Mouse (Mus musculus) liver, adult 2 months (tissue): ENCODE data around the gene Cct8.

ENCODE experiments used
- CTCF ChIP-seq: fragments of 200-500 bp; IDR thresholded peaks from 2 replicates; pipeline ENCODE4 v1.5.1; 2011; ENCODE audit warnings: low read depth, low read length, control low read depth
- POLR2A ChIP-seq: fragments of 200-500 bp; IDR thresholded peaks from 2 replicates; pipeline ENCODE4 v1.6.1; 2011; ENCODE audit warnings: low read length, control low read depth; ENCODE audit not compliant: insufficient read depth; ENCODE audit errors: extremely low read depth

DNA sequence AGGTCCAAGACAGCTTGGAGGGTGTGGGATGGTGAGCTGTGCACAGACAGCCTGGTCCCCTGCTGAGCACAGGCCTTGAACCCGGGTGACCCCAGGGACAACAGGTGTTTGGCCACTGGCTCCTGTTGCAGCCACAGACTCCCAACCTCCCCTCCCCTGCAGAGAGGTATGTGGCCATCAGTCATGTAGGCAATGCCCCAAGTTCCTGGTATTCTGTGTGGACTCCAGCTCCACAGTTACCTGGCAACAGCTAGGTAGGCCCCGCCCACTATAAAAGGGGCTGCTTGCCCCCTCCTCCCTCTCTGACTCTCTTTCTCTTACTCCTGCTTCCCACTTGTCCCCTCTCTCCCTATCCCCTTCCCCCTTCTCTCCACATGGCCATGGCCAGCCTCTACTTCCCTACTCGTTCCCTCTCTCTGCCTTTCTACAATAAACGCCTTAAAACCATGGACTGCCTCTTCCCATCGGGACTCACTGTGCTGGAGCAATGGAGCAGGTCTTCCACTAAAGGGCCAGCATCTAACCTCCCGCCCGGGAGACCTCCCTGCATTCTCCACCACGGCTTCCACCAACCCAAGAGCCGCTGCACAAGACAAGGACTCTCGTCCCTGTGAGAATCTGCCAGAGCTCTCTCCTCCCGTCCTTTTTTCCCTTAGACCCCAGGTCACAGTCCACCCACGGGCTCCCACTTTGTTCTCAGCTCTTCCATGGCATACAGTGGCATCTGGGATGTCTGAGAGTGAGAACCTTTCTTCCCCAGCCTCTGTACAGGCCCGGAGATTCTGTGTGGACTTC lies 60.1 kb downstream of the Cct8 start:
- TF ChIP-seq POLR2A (no peak), CTCF (no peak)
